Mouse (Mus musculus) ES-Bruce4 (cell line): Measurements from ENCODE around the gene Edem2.

Experiments
- CTCF ChIP-seq: IDR thresholded peaks from one replicate; pipeline ENCODE4 v1.8.1; 2011; ENCODE audit warnings: low read depth, low read length
- POLR2A ChIP-seq: IDR thresholded peaks from one replicate; pipeline ENCODE4 v1.8.1; 2011; ENCODE audit warnings: low read length; ENCODE audit not compliant: insufficient read depth

- TF ChIP-seq CTCF (no peak), POLR2A (no peak)
These were observed 48.4 kb upstream of the Edem2 start for GRCm38 (mm10) chr2:155777688-155777985.
